Mouse (Mus musculus) adrenal gland, postnatal 0 days (tissue): Measurements from ENCODE around the gene Nipsnap1. TPM values are rescaled to one million over a fixed set of nuclear protein-coding genes. Genes with fewer than 3 reads are reported as not detected.

Experiments used
- microRNA-seq: library from miRNA; unstranded; fragments of <30 nt; microRNA quantifications from one replicate; pipeline ENCODE4, GENCODE M21; 2016; ENCODE audit warnings: borderline replicate concordance; ENCODE audit not compliant: insufficient number of aligned reads
- polyA plus RNA-seq: library from polyadenylated mRNA; unstranded; fragments of >200 nt; fragmentation: Nextera tagmentation; extraction: Ambion mirVana; gene quantifications from 2 replicates; pipeline ENCODE4 v1.2.1, GENCODE M21; 2015

Gene Nipsnap1
- 36.6 and 43.3 TPM in 2 replicates for polyA plus RNA-seq

DNA sequence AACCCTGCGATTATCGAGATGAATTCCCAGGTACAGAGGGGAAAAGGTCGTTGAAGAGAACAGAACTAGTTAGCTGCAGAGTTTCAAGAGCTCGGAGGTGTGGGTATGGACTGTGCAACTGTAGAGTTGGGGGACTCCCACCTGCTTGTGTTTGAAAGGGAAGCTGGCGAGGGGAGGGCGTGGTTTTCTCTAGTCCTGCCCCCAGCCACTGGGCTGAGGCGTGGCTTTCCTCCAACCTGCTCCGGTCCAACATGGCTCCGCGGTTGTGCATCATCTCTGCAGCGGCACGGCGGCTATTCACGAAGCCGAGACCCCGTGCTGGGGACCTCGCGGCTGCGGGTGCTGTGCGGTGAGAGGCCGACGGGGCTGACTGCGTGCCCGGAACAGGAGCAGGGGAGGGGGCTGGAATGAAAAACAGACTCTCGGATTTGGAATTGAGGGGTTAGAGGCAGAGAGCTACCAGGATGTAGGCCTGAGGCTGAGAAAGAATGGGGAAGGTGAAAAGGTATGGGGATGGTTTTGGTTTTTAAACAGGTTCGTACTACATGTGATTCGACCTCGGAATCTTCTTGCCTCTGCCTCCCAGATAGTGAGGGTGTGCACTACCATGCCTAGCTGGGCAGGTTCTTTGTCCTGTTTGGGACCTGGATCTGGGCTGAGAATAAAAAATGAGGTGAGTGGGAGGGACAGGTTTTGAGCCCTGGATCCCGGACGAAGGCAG lies at the start of gene Nipsnap1:
Gene Nipsnap1 (plus strand): TSS at position 197 of the 721 bp plus-strand sequence.

DNA sequence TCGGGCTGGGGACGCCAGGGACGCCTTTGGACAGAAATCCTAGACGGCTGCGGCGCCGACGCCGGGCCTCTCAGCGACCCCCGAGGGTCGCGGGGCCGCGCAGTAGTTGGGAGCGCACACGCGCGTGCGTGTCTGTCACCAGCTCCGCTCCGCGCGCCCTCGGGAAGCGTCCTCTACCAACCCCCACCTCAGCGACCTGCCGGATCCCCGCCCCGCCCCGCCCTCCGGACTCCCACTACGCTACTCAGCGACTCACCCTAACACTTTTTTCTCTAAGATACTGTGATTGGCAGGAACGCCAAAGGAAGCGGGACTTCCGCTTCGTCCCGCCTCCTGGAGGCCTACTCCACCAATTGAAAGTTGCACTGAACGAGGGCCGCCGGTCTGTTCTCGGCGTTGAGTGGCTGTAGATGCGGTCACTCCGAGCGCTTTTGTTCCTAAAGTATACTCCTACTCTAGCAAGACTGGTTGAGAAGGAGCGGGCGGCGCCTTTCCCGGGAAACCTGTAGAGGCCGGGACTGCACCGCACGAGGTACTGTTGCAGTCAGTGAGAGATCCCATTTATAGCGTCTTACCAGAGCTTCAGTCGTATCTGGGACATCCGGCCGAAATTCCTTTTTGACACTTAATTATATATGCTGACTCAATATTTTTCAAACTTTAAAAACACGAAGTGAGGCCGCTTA lies 24.4 kb upstream of the Nipsnap1 start, which contains the start of gene Nf2:
Gene Nf2 (minus strand): TSS at position 279 of the 686 bp plus-strand sequence.

DNA sequence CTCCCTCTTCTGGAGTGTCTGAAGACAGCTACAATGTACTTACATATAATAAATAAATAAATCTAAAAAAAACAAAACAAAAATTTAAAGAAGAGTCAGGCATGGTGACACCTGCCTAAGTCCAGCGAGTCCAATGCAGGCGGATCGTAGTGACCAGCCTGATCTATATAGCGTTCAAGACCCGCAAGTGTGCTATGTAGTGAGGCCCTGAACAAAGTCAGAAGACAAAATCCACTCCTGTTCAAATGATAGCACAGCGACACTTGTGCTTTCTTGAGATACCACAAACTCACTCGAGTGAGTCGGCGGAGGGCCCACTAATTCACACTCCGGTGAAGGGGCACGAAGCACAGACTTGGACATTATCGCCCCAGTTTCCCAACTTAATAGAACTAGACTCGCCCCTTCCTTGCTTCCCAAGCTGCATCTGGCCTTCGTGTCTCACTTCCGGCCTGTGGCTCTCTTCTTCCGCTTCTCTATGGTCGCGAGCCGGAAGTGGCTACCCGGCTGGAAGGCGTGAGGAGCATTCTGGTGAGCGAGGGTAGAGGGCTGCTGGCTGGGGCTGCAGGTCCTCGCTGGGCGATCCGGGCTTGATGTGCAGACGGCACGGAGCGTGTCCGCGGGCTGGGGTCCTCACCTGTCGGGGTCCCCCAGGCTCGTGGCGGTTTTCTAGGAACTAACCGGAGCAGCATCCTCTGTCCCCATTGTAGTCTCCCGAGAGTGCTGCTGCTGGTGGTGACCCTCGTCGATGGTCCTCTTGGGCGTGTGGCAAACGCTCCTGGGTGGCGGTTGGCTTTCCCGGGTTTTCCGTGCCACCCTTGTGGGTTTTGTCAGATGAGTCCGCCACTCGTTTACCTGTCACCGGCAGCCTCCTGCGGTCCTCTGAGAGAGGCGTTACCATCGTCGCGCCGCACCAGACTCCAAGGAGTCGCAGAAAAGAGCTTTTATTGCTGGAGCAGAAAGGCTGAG lies 21.4 kb downstream of the Nipsnap1 start, which contains the start of gene Thoc5:
Gene Thoc5 (plus strand): TSS at position 473 of the 969 bp plus-strand sequence.

Small RNAs within 50 kb of the gene (microRNA-seq; reads per million reads assigned to microRNA genes)
- not detected for gene Mir6918

Other genes starting within 250 kb of the Nipsnap1 start
- 16.7 and 25.0 TPM in 2 replicates for gene Ascc2, start 236.2 kb upstream of the Nipsnap1 start, polyA plus RNA-seq
- 1,531 and 1,840 TPM in 2 replicates for gene Uqcr10, start 169.6 kb upstream of the Nipsnap1 start, polyA plus RNA-seq
- gene Zmat5, start 169.3 kb upstream of the Nipsnap1 start, polyA plus RNA-seq: 85.8 and 89.4 TPM in 2 replicates
- gene Cabp7, start 127.2 kb upstream of the Nipsnap1 start, polyA plus RNA-seq: 0.24 and 0.32 TPM in 2 replicates
- gene Nf2, start 24.4 kb upstream of the Nipsnap1 start, polyA plus RNA-seq: 25.1 and 28.5 TPM in 2 replicates
- 15.3 and 19.4 TPM in 2 replicates for gene Thoc5, start 21.4 kb downstream of the Nipsnap1 start, polyA plus RNA-seq
- gene Nefh, start 74.1 kb downstream of the Nipsnap1 start, polyA plus RNA-seq: 1.9 and 3.8 TPM in 2 replicates
- gene Ap1b1, start 112.9 kb downstream of the Nipsnap1 start, polyA plus RNA-seq: 33.0 and 48.1 TPM in 2 replicates
- gene Rasl10a, start 184.2 kb downstream of the Nipsnap1 start, polyA plus RNA-seq: 2.9 TPM in 2 replicates
- gene Gas2l1, start 191.4 kb downstream of the Nipsnap1 start, polyA plus RNA-seq: 33.8 and 45.0 TPM in 2 replicates
- 24.6 and 34.5 TPM in 2 replicates for gene Rhbdd3, start 225.0 kb downstream of the Nipsnap1 start, polyA plus RNA-seq
- gene Ewsr1, start 225.3 kb downstream of the Nipsnap1 start, polyA plus RNA-seq: 196 and 312 TPM in 2 replicates